Mouse (Mus musculus): ENCODE measurements around the gene Sec24a. TPM values are rescaled to one million over a fixed set of nuclear protein-coding genes. Genes with fewer than 3 reads are reported as not detected.
"Not testable (repeated sequence)": the region's sequence is repeated elsewhere in the genome, so short reads cannot be mapped to it uniquely, and the experiment has no call there.

Sec24a gene
- polyA plus RNA-seq, 1 experiment from 2014 or later = 13.1 TPM

DNA sequence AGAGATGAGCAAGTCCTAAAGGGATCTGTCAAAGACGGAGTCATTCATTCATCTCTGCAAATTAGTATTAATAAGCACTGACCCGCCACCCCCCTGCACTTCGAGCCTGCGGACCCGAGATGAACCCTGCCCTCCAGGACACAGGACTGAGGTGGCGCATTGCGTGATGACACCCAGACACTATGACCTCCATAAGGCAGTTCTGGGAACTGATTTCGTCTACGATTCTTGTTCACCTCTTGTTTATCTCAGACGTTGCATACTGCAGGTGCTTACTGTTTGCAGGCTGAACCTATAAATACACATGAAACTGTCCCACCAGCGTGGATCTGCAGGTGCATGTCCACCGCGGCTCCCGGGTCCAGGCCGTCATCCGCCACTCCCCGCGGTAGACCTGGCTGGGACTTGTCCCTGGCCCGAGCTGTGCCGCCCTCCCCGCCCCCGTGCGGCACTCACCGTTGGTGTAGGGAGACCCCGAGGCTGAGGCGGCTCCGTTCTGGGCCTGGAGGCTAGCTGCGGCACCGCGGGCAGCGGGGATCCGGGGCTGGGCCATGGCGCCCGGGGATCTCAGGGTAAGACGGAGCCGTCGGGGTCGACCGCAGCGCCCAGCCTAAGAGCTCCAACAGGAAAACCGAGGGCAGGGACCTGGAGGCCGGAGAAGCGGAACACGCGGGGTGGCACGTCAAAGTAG, 7.7 kb downstream of the Sec24a start:
- peak; percentile 81 for ATAC-seq (ENCODE audit: low read depth)
- Histone ChIP-seq H3K36me3 (ENCODE audit: control insufficient read depth, insufficient read depth, low read length) (no peaks in the 10 kb centered on the region), H3K27me3 (ENCODE audit: control insufficient read depth, insufficient read depth, low read depth, low read length) (no peaks in the 10 kb centered on the region), H3K4me1 (replicated peaks; ENCODE audit: control insufficient read depth, insufficient read depth, low read length) (peaks cover 14% of the 10 kb centered on the region), H3K9me3 (ENCODE audit: control insufficient read depth, low read length) (no peaks in the 10 kb centered on the region), H3K4me3 (ENCODE audit: low read length) (peak overlapping the region; percentile 99), H3K4me2 (ENCODE audit: low read depth, low read length) (peak overlapping the region; percentile 72), H3K9ac (ENCODE audit: low read length) (peak overlapping the region; percentile 100), H3K27ac (ENCODE audit: low read length) (peak overlapping the region; percentile 77)
- WGBS = under 1% methylated on average over 46 of the region's 46 CpGs

DNA sequence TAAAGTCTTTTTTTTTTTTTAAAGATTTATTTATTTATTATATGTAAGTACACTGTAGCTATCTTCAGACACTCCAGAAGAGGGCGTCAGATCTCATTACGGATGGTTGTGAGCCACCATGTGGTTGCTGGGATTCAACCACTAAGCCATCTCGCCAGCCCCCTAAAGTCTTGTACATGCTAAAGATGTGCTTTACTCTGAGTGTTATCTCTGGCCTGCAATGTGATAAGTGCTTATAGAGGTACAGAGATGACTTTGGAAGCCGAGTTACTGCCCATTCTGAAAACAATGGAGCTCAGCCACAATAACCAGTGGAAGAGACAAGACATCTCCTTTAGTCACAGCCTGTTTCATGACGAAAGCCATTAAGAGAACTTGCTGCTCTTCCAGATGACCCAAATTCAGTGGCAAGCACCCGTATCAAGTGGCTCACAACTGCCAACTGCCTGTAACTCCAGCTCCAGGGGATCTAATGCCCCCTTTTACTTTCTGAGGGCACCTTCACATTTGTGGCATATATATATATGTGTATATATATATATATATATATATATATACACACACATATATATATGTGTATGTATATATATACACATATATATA, 11.7 kb downstream of the Sec24a start:
- H3K4me1 ChIP-seq (replicated peaks; ENCODE audit: control insufficient read depth, insufficient read depth, low read length) = peaks cover 14% of the 10 kb centered on the region
- H3K4me3 ChIP-seq (ENCODE audit: low read length); H3K9ac ChIP-seq (ENCODE audit: low read length); H3K36me3 ChIP-seq (ENCODE audit: control insufficient read depth, insufficient read depth, low read length); H3K9me3 ChIP-seq (ENCODE audit: control insufficient read depth, low read length); H3K27me3 ChIP-seq (ENCODE audit: control insufficient read depth, insufficient read depth, low read depth, low read length); H3K4me2 ChIP-seq (ENCODE audit: low read depth, low read length); H3K27ac ChIP-seq (ENCODE audit: low read length); ATAC-seq (ENCODE audit: low read depth): not testable (repeated sequence)
- 77% methylated on average over 6 of the region's 6 CpGs for WGBS

- 0 out of 2 replicates have a peak, but pooled peaks cover 2% of the 10 kb centered on the region for H3K4me1 ChIP-seq (replicated peaks; ENCODE audit: control insufficient read depth, insufficient read depth, low read length)
Observed at GRCm38 (mm10) chr11:51746096-51746495, 17.3 kb downstream of the Sec24a start.

DNA sequence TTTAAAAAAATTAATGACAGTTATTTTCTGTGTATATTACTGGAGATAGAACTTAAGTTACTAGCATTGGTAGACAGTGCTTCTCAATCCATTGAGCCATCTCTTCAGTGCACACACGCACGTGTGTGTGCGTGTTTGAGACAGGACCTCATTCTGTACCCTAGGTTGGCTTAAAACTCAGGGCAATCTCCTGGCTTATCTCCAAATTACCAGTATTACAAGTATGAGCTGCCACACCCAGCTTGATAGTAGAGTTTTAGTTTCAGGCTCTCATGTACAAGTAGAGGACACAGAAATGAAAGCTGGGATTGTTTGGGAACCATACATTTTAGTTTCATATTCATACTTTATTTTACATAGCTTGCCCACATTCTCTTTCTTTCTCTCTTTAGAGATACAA, 22.7 kb downstream of the Sec24a start:
- 99% methylated on average over 3 of the region's 3 CpGs for WGBS
- H3K36me3 ChIP-seq (ENCODE audit: control insufficient read depth, insufficient read depth, low read length) = peaks cover 15% of the 10 kb centered on the region
- no peak for ATAC-seq (ENCODE audit: low read depth)
- no peak overlapping the region for H3K4me3 ChIP-seq (ENCODE audit: low read length)
- H3K27me3 ChIP-seq (ENCODE audit: control insufficient read depth, insufficient read depth, low read depth, low read length) = no peaks in the 10 kb centered on the region
- no peak overlapping the region for H3K9ac ChIP-seq (ENCODE audit: low read length)
- H3K27ac ChIP-seq (ENCODE audit: low read length) = no peak overlapping the region
- no peaks in the 10 kb centered on the region for H3K9me3 ChIP-seq (ENCODE audit: control insufficient read depth, low read length)
- no peak overlapping the region for H3K4me2 ChIP-seq (ENCODE audit: low read depth, low read length)
- no peaks in the 10 kb centered on the region for H3K4me1 ChIP-seq (replicated peaks; ENCODE audit: control insufficient read depth, insufficient read depth, low read length)

More at GRCm38 (mm10) chr11:51746096-51746495, 17.3 kb downstream of the Sec24a start:
- Histone ChIP-seq H3K27ac (ENCODE audit: low read length) (no peak overlapping the region), H3K27me3 (ENCODE audit: control insufficient read depth, insufficient read depth, low read depth, low read length) (no peaks in the 10 kb centered on the region), H3K36me3 (ENCODE audit: control insufficient read depth, insufficient read depth, low read length) (peaks cover 8% of the 10 kb centered on the region; the same call in 1 of the 2 replicates), H3K4me3 (ENCODE audit: low read length) (no peak overlapping the region), H3K9me3 (ENCODE audit: control insufficient read depth, low read length) (no peaks in the 10 kb centered on the region), H3K4me2 (ENCODE audit: low read depth, low read length) (no peak overlapping the region), H3K9ac (ENCODE audit: low read length) (no peak overlapping the region)
- ATAC-seq (ENCODE audit: low read depth) = no peak
- WGBS = 34% methylated on average over 1 of the region's 1 CpGs

- Histone ChIP-seq H3K36me3 (ENCODE audit: control insufficient read depth, insufficient read depth, low read length) (peaks cover 12% of the 10 kb centered on the region), H3K27ac (ENCODE audit: low read length) (no peak overlapping the region), H3K9me3 (ENCODE audit: control insufficient read depth, low read length) (no peaks in the 10 kb centered on the region), H3K4me3 (ENCODE audit: low read length) (no peak overlapping the region), H3K4me2 (ENCODE audit: low read depth, low read length) (no peak overlapping the region), H3K9ac (ENCODE audit: low read length) (no peak overlapping the region), H3K4me1 (replicated peaks; ENCODE audit: control insufficient read depth, insufficient read depth, low read length) (no peaks in the 10 kb centered on the region), H3K27me3 (ENCODE audit: control insufficient read depth, insufficient read depth, low read depth, low read length) (no peaks in the 10 kb centered on the region)
- no peak for ATAC-seq (ENCODE audit: low read depth)
- WGBS = 86% methylated on average over 3 of the region's 3 CpGs
Observed at GRCm38 (mm10) chr11:51738651-51739403, 24.6 kb downstream of the Sec24a start.

DNA sequence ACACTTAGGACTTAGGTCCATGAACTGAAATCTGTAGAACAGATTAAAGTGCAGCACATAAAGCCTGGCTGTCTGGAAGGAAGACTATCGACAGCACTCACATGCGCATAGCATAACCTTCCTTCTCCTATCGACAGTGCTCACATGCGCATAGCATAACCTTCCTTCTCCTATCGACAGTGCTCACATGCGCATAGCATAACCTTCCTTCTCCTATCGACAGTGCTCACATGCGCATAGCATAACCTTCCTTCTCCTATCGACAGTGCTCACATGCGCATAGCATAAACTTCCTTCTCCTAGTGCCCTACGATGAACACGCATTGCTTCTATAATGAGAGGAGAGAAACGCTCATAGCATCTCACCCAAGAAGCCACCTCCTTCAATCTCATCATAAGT, 29.2 kb downstream of the Sec24a start:
- H3K4me2 ChIP-seq (ENCODE audit: low read depth, low read length); H3K9ac ChIP-seq (ENCODE audit: low read length); H3K4me3 ChIP-seq (ENCODE audit: low read length); ATAC-seq (ENCODE audit: low read depth); H3K9me3 ChIP-seq (ENCODE audit: control insufficient read depth, low read length); H3K27me3 ChIP-seq (ENCODE audit: control insufficient read depth, insufficient read depth, low read depth, low read length); H3K27ac ChIP-seq (ENCODE audit: low read length); H3K4me1 ChIP-seq (replicated peaks; ENCODE audit: control insufficient read depth, insufficient read depth, low read length): not testable (repeated sequence)
- WGBS = 97% methylated on average over 12 of the region's 13 CpGs
- H3K36me3 ChIP-seq (ENCODE audit: control insufficient read depth, insufficient read depth, low read length) = peaks cover 14% of the 10 kb centered on the region

- no peaks in the 10 kb centered on the region for H3K4me1 ChIP-seq (replicated peaks; ENCODE audit: control insufficient read depth, insufficient read depth, low read length)
- H3K27me3 ChIP-seq (ENCODE audit: control insufficient read depth, insufficient read depth, low read depth, low read length) = no peaks in the 10 kb centered on the region
- no peak for ATAC-seq (ENCODE audit: low read depth)
- WGBS = 74% methylated on average over 1 of the region's 1 CpGs
- H3K27ac ChIP-seq (ENCODE audit: low read length) = no peak overlapping the region
- H3K9me3 ChIP-seq (ENCODE audit: control insufficient read depth, low read length) = no peaks in the 10 kb centered on the region
- peaks cover 14% of the 10 kb centered on the region for H3K36me3 ChIP-seq (ENCODE audit: control insufficient read depth, insufficient read depth, low read length)
- no peak overlapping the region for H3K4me2 ChIP-seq (ENCODE audit: low read depth, low read length)
- H3K4me3 ChIP-seq (ENCODE audit: low read length) = no peak overlapping the region
- no peak overlapping the region for H3K9ac ChIP-seq (ENCODE audit: low read length)
Observed at GRCm38 (mm10) chr11:51732883-51733282, 30.6 kb downstream of the Sec24a start.

DNA sequence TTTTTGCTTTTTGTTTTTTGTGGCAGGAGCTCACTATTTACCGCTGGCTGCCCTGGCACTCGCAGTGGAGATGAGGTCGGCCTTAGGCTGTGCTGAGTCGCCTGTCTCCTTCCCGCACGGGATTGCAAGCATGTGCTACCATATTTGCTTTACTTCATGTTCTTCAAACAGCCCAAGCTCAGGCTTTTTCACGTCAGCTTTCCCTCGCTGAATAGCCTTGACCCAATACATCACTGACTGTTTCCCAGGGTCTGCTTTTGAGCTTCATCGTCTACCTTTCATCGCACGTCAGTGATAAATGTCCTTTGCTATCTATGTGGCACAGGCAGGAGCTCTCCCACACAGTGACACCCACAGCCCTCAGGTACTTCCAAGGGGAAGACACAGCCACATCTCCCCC, 42.4 kb downstream of the Sec24a start:
- H3K9ac ChIP-seq (ENCODE audit: low read length) = no peak overlapping the region
- no peaks in the 10 kb centered on the region for H3K4me1 ChIP-seq (replicated peaks; ENCODE audit: control insufficient read depth, insufficient read depth, low read length)
- H3K4me3 ChIP-seq (ENCODE audit: low read length) = no peak overlapping the region
- ATAC-seq (ENCODE audit: low read depth) = no peak
- peaks cover 29% of the 10 kb centered on the region for H3K36me3 ChIP-seq (ENCODE audit: control insufficient read depth, insufficient read depth, low read length)
- WGBS = 89% methylated on average over 11 of the region's 11 CpGs
- H3K9me3 ChIP-seq (ENCODE audit: control insufficient read depth, low read length) = no peaks in the 10 kb centered on the region
- no peak overlapping the region for H3K4me2 ChIP-seq (ENCODE audit: low read depth, low read length)
- no peak overlapping the region for H3K27ac ChIP-seq (ENCODE audit: low read length)
- no peaks in the 10 kb centered on the region for H3K27me3 ChIP-seq (ENCODE audit: control insufficient read depth, insufficient read depth, low read depth, low read length)

GRCm38 (mm10) chr11:51707080-51707479, 56.4 kb downstream of the Sec24a start:
- Histone ChIP-seq H3K4me2 (ENCODE audit: low read depth, low read length) (no peak overlapping the region), H3K27me3 (ENCODE audit: control insufficient read depth, insufficient read depth, low read depth, low read length) (no peaks in the 10 kb centered on the region), H3K36me3 (ENCODE audit: control insufficient read depth, insufficient read depth, low read length) (peaks cover 43% of the 10 kb centered on the region), H3K4me3 (ENCODE audit: low read length) (no peak overlapping the region), H3K9me3 (ENCODE audit: control insufficient read depth, low read length) (no peaks in the 10 kb centered on the region), H3K9ac (ENCODE audit: low read length) (no peak overlapping the region), H3K4me1 (replicated peaks; ENCODE audit: control insufficient read depth, insufficient read depth, low read length) (no peaks in the 10 kb centered on the region), H3K27ac (ENCODE audit: low read length) (no peak overlapping the region)
- no peak for ATAC-seq (ENCODE audit: low read depth)
- WGBS = 93% methylated on average over 13 of the region's 13 CpGs
